Mouse (Mus musculus): ENCODE measurements around the gene Dpy19l1. TPM values are rescaled to one million over a fixed set of nuclear protein-coding genes. Genes with fewer than 3 reads are reported as not detected.
A peak's percentile ranks its signal among the peaks of the same experiment; 100 is the strongest.

The Dpy19l1 gene
- polyA plus RNA-seq, 1 experiment from 2014 or later = 26.0 TPM

DNA sequence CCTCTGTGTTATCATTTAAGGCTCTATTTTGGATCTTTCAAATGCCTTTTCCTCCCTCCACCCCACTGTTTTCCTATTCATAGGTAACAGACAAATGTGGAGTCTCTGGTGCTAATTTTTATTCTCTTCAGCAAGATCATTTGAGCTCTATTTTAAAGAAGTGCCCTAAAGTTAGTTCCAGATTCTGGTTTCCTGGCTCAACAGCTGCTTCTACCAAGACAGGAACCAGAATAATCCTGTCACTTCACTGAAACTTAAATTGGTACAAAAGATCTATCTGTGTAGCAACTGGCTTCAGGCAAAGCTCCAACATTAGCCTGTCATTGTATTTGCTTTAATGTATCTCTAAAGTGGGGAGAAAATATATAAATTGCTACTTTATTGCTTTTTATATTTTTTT is 3.6 kb upstream of the Dpy19l1 start:
- Histone ChIP-seq H3K4me2 (no peak overlapping the region), H3K27me3 (replicated peaks; ENCODE audit: control insufficient read depth, insufficient read depth, low read length) (no peaks in the 10 kb centered on the region), H3K4me1 (replicated peaks; ENCODE audit: control insufficient read depth, insufficient read depth, low read length) (peaks cover 4% of the 10 kb centered on the region), H3K36me3 (ENCODE audit: control insufficient read depth, insufficient read depth, low read length) (no peaks in the 10 kb centered on the region), H3K27ac (ENCODE audit: low read depth, low read length) (no peak overlapping the region), H3K4me3 (ENCODE audit: low read depth, low read length) (no peak overlapping the region), H3K9me3 (ENCODE audit: control insufficient read depth, low read length) (no peaks in the 10 kb centered on the region), H3K9ac (ENCODE audit: low read depth, low read length) (no peak overlapping the region)
- ATAC-seq (replicated peaks; ENCODE audit: low FRiP score) (no peak), DNase-seq (ENCODE audit: low spot score) (no peak)

DNA sequence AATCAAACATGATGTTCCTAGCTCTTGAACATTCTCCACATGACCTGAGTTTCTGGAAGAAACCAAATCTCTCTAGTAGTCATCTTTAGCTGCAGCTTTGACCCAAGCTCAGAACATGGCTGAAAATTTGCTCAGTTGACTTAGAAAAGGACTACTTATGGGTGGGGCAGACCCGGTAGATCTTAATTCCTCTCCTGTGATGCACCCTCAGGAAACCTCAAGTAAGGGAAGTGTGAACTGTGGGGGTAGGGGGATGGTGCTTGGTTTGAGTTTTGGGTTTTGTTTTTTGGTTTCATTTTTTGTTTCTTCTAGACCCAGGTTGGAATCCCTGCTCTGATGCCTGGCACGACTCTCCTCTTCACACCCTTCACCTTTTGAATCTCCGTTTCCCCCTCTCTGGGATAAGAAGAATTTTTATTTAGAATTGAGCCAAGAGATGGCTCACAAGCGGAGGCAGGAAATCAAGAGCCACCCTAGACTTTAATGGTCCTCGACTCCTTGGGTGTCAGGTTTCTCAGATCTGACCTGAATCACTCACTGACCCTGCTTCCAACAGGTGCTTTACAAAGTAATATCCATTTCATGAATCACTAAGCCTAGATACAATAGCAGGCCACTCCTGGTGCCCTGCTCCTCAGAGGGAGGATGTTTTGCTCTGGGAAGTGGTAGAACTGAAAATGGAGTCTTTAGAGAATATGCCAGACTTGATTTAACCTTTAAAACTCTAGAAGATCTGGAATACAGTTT is 2.2 kb upstream of the Dpy19l1 start:
- Histone ChIP-seq H3K4me1 (replicated peaks; ENCODE audit: control insufficient read depth, insufficient read depth, low read length) (peaks cover 18% of the 10 kb centered on the region), H3K9me3 (ENCODE audit: control insufficient read depth, low read length) (no peaks in the 10 kb centered on the region), H3K9ac (ENCODE audit: low read depth, low read length) (no peak overlapping the region), H3K4me2 (peak overlapping the region; percentile 3; the same call in 1 of the 2 replicates), H3K4me3 (ENCODE audit: low read depth, low read length) (no peak overlapping the region), H3K27me3 (replicated peaks; ENCODE audit: control insufficient read depth, insufficient read depth, low read length) (no peaks in the 10 kb centered on the region), H3K27ac (ENCODE audit: low read depth, low read length) (no peak overlapping the region), H3K36me3 (ENCODE audit: control insufficient read depth, insufficient read depth, low read length) (peaks cover under 1% of the 10 kb centered on the region; the same call in 1 of the 2 replicates)
- WGBS = 56% methylated on average over 5 of the region's 5 CpGs
- ATAC-seq (replicated peaks; ENCODE audit: low FRiP score) = no peak
- DNase-seq (ENCODE audit: low spot score) = no peak

DNA sequence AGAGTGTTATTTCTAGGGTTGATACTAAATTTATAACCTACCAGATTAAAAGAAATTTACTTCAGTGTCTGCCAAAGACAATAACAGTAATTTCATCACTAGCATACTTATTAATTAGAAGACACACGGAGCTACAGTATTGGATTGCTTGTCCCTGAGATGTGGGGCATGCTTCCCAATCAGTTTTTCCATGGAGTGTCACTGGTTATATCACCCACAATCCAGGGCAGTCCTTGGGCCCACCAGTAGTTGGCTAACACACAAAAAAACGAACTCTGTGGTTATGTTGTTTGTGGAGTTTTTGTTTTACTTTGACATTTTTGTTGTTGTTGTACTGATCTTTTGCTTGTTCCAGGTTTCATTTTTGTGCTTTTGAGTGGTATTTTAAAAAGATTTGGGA is 1.4 kb upstream of the Dpy19l1 start:
- Histone ChIP-seq H3K4me3 (ENCODE audit: low read depth, low read length) (no peak overlapping the region; the same call in 1 of the 2 replicates), H3K4me1 (replicated peaks; ENCODE audit: control insufficient read depth, insufficient read depth, low read length) (peaks cover 26% of the 10 kb centered on the region), H3K36me3 (ENCODE audit: control insufficient read depth, insufficient read depth, low read length) (peaks cover 2% of the 10 kb centered on the region; the same call in 1 of the 2 replicates), H3K27ac (ENCODE audit: low read depth, low read length) (no peak overlapping the region), H3K9me3 (ENCODE audit: control insufficient read depth, low read length) (no peaks in the 10 kb centered on the region), H3K9ac (ENCODE audit: low read depth, low read length) (no peak overlapping the region), H3K4me2 (no peak overlapping the region; the same call in 1 of the 2 replicates), H3K27me3 (replicated peaks; ENCODE audit: control insufficient read depth, insufficient read depth, low read length) (no peaks in the 10 kb centered on the region)
- DNase-seq (ENCODE audit: low spot score) (no peak), ATAC-seq (replicated peaks; ENCODE audit: low FRiP score) (no peak)
- 66% methylated on average over 2 of the region's 2 CpGs for WGBS

DNA sequence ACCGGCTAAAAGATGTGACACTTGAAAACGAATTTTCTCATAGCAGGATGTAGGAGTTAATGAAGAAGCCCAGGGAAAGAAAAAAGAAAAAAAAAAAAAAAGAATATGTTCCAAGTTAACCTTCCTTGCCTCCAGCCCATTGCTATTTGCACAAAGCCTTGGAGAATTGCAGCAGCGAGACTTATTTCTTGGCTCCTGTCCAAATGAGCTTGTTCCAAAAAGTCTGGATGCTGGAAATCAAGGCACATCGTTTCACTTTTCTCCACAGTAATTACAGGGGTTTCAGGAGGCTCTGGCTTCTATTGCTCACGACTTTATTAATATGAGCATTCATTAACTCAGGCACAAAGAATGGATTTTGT is 899 bp upstream of the Dpy19l1 start:
- Histone ChIP-seq H3K27ac (ENCODE audit: low read depth, low read length) (no peak overlapping the region), H3K4me3 (ENCODE audit: low read depth, low read length) (peak overlapping the region; percentile 88), H3K27me3 (replicated peaks; ENCODE audit: control insufficient read depth, insufficient read depth, low read length) (no peaks in the 10 kb centered on the region), H3K9me3 (ENCODE audit: control insufficient read depth, low read length) (no peaks in the 10 kb centered on the region), H3K36me3 (ENCODE audit: control insufficient read depth, insufficient read depth, low read length) (peaks cover 2% of the 10 kb centered on the region; the same call in 1 of the 2 replicates), H3K4me2 (peak overlapping the region; percentile 62), H3K9ac (ENCODE audit: low read depth, low read length) (peak overlapping the region; percentile 96), H3K4me1 (replicated peaks; ENCODE audit: control insufficient read depth, insufficient read depth, low read length) (peaks cover 26% of the 10 kb centered on the region)
- DNase-seq (ENCODE audit: low spot score) (no peak), ATAC-seq (replicated peaks; ENCODE audit: low FRiP score) (no peak)
- WGBS = 17% methylated on average over 5 of the region's 5 CpGs

DNA sequence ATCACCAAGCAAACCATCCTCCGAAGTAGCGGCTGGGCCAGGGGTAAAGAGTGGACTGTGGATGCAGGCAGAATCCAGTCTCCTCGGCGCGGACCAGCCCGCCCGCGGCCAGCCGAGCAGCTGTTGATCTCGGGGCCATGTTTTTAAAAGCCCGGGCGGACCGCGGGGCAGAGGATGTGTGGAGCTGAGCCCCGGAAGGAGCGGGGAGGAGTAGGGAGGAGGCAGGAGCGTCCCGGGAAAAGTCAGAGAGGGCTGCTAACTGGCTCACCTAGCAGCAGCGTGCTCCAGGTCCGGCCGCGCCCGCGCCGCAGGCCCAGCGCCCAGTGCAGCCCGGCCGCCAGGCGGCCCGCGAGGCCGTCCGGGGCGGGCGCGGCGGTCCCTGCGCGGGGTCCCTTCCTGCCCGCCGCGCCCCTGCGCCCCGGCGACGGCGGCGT is 352 bp downstream of the Dpy19l1 start:
- Histone ChIP-seq H3K9me3 (ENCODE audit: control insufficient read depth, low read length) (no peaks in the 10 kb centered on the region), H3K27me3 (replicated peaks; ENCODE audit: control insufficient read depth, insufficient read depth, low read length) (no peaks in the 10 kb centered on the region), H3K9ac (ENCODE audit: low read depth, low read length) (peak overlapping the region; percentile 96), H3K4me2 (peak overlapping the region; percentile 77), H3K4me3 (ENCODE audit: low read depth, low read length) (peak overlapping the region; percentile 88), H3K4me1 (replicated peaks; ENCODE audit: control insufficient read depth, insufficient read depth, low read length) (peaks cover 26% of the 10 kb centered on the region), H3K27ac (ENCODE audit: low read depth, low read length) (peak overlapping the region; percentile 87), H3K36me3 (ENCODE audit: control insufficient read depth, insufficient read depth, low read length) (peaks cover 2% of the 10 kb centered on the region; the same call in 1 of the 2 replicates)
- peak; percentile 77 for ATAC-seq (replicated peaks; ENCODE audit: low FRiP score)
- no peak for DNase-seq (ENCODE audit: low spot score)
- WGBS = under 1% methylated on average over 44 of the region's 48 CpGs

DNA sequence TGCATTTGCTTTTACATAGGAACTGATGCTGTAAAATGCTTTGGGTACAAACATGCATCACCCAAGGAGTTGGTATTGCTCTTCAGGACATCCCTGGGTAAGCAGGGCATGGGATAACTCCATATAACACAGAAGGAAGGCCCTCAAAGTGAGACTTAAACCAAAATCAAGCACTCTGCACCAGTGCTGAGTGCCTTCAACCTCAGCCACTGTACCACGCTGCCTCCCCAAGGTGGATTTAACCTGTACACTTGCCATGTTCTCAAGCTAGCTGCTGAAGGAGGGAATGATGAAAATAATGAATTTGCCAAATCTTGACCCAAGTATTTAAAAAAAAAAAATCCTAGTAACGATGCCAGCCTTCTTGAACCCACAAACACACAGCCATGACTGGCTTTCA is 1.3 kb downstream of the Dpy19l1 start:
- no peaks in the 10 kb centered on the region for H3K27me3 ChIP-seq (replicated peaks; ENCODE audit: control insufficient read depth, insufficient read depth, low read length)
- H3K4me3 ChIP-seq (ENCODE audit: low read depth, low read length) = peak overlapping the region; percentile 88
- ATAC-seq (replicated peaks; ENCODE audit: low FRiP score) (no peak), DNase-seq (ENCODE audit: low spot score) (no peak)
- peak overlapping the region; percentile 96 for H3K9ac ChIP-seq (ENCODE audit: low read depth, low read length)
- no peaks in the 10 kb centered on the region for H3K9me3 ChIP-seq (ENCODE audit: control insufficient read depth, low read length)
- H3K4me2 ChIP-seq = peak overlapping the region; percentile 77
- no peak overlapping the region for H3K27ac ChIP-seq (ENCODE audit: low read depth, low read length)
- H3K36me3 ChIP-seq (ENCODE audit: control insufficient read depth, insufficient read depth, low read length) = peaks cover 2% of the 10 kb centered on the region; the same call in 1 of the 2 replicates
- peaks cover 26% of the 10 kb centered on the region for H3K4me1 ChIP-seq (replicated peaks; ENCODE audit: control insufficient read depth, insufficient read depth, low read length)
- WGBS = 58% methylated on average over 2 of the region's 2 CpGs

DNA sequence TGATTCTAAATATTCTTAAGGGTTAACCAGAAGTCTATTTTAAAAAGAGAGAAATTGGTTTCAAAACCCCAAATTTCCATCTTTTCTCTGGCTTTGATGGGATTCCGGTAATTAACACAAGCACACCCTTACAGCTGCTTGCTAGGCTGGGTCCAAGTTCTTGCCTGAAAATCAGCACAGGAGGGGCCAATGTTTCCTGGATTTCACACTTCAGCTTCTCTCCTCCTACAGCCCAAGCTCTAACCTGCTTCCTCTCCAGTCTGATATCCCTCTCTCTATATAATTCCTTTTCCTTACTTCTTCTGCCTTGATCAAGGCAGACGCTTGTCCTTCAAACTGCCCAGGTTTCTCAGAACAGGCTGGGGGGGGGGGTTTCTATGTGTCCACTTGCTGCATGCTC is 6.7 kb downstream of the Dpy19l1 start:
- Histone ChIP-seq H3K27me3 (replicated peaks; ENCODE audit: control insufficient read depth, insufficient read depth, low read length) (no peaks in the 10 kb centered on the region), H3K4me2 (no peak overlapping the region), H3K4me1 (replicated peaks; ENCODE audit: control insufficient read depth, insufficient read depth, low read length) (peaks cover 19% of the 10 kb centered on the region), H3K4me3 (ENCODE audit: low read depth, low read length) (no peak overlapping the region), H3K27ac (ENCODE audit: low read depth, low read length) (no peak overlapping the region), H3K9me3 (ENCODE audit: control insufficient read depth, low read length) (no peaks in the 10 kb centered on the region), H3K9ac (ENCODE audit: low read depth, low read length) (no peak overlapping the region), H3K36me3 (ENCODE audit: control insufficient read depth, insufficient read depth, low read length) (peaks cover 2% of the 10 kb centered on the region; the same call in 1 of the 2 replicates)
- DNase-seq (ENCODE audit: low spot score) (no peak), ATAC-seq (replicated peaks; ENCODE audit: low FRiP score) (no peak)
- WGBS = 92% methylated on average over 2 of the region's 2 CpGs

DNA sequence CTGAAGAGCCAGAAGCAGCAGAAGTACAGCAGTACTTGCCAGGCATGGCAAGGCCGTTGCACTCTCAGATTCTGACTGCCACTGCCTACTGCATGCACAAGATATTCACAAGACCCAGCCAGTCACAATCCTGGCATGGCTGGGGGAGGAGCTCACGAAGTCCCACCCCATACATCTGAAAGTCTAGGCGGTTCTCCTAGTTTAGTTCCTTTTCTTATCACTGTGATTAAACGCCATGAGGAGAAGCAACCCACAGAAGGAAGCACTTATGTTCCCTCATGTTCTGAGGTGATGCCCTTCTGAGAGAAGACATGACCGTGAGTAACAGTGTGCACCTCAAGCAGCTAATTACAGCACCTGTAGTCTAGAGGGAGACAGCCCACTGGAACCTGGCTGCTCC is 12.4 kb downstream of the Dpy19l1 start:
- Histone ChIP-seq H3K4me3 (ENCODE audit: low read depth, low read length) (no peak overlapping the region), H3K9me3 (ENCODE audit: control insufficient read depth, low read length) (no peaks in the 10 kb centered on the region), H3K27me3 (replicated peaks; ENCODE audit: control insufficient read depth, insufficient read depth, low read length) (no peaks in the 10 kb centered on the region), H3K4me2 (no peak overlapping the region), H3K4me1 (replicated peaks; ENCODE audit: control insufficient read depth, insufficient read depth, low read length) (peaks cover 41% of the 10 kb centered on the region), H3K36me3 (ENCODE audit: control insufficient read depth, insufficient read depth, low read length) (no peaks in the 10 kb centered on the region), H3K9ac (ENCODE audit: low read depth, low read length) (no peak overlapping the region), H3K27ac (ENCODE audit: low read depth, low read length) (peak overlapping the region; percentile 62; the same call in 1 of the 2 replicates)
- no peak for DNase-seq (ENCODE audit: low spot score)
- ATAC-seq (replicated peaks; ENCODE audit: low FRiP score) = peak; percentile 66
- WGBS = 61% methylated on average over 5 of the region's 5 CpGs

All from liver, embryonic 11.5 days (tissue).